Mouse (Mus musculus): ENCODE results near the gene Pgm5. TPM values are rescaled to one million over a fixed set of nuclear protein-coding genes. Genes with fewer than 3 reads are reported as not detected.

Pgm5 gene
- polyA plus RNA-seq, 1 experiment from 2014 or later: 0.17 TPM

DNA sequence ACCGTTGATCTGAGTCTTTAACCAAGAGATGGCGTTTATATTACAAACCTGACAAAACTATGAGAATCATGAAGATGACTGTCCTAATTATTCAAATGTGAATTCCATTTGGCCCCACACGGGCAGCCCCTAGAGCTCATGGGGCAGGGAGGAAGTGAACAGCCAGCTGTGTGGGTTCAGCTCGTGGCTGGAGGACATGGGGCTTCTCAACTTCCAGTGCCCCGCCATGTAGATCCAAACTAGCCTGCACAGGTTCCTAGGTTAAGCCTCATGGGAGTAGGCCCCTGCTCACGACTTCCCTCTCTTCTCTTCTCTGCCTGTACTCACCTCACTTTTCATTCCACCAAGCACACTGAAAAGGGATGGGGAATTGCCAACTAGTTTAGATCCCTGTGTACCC lies 173.3 kb downstream of the Pgm5 start:
- Histone ChIP-seq H3K27me3 (ENCODE audit: low read depth, poor library complexity, severe bottlenecking) (no peaks in the 10 kb centered on the region), H3K9me3 (replicated peaks) (no peaks in the 10 kb centered on the region), H3K27ac (replicated peaks) (no peak overlapping the region), H3K4me3 (no peak overlapping the region), H3K36me3 (no peaks in the 10 kb centered on the region), H3K4me1 (no peaks in the 10 kb centered on the region)
- 88% methylated on average over 6 of the region's 6 CpGs for WGBS
- no peak for DNase-seq (ENCODE audit: low spot score)

DNA sequence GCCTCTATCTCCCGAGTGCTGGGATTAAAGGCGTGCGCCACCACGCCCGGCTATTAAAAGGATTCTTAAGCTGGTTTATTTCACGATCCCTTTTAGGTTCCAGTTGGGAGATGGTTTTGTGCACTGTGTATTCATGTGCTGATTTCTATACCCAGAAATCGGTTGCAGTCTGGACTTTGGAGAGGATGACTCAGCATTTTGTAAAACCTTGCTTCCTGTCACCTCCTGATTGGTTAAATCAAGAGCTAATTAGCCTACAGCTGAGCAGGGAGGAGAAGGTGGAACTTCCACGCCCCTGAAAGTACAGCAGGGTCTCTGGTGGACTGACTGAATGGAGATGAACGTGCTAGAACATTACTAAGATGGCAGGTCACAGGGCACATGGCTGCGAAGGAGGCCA lies 175.2 kb downstream of the Pgm5 start:
- 91% methylated on average over 10 of the region's 10 CpGs for WGBS
- H3K27ac ChIP-seq (replicated peaks): no peak overlapping the region
- DNase-seq (ENCODE audit: low spot score): no peak
- no peaks in the 10 kb centered on the region for H3K4me1 ChIP-seq
- no peak overlapping the region for H3K4me3 ChIP-seq
- H3K27me3 ChIP-seq (ENCODE audit: low read depth, poor library complexity, severe bottlenecking): no peaks in the 10 kb centered on the region
- no peaks in the 10 kb centered on the region for H3K9me3 ChIP-seq (replicated peaks)
- no peaks in the 10 kb centered on the region for H3K36me3 ChIP-seq

DNA sequence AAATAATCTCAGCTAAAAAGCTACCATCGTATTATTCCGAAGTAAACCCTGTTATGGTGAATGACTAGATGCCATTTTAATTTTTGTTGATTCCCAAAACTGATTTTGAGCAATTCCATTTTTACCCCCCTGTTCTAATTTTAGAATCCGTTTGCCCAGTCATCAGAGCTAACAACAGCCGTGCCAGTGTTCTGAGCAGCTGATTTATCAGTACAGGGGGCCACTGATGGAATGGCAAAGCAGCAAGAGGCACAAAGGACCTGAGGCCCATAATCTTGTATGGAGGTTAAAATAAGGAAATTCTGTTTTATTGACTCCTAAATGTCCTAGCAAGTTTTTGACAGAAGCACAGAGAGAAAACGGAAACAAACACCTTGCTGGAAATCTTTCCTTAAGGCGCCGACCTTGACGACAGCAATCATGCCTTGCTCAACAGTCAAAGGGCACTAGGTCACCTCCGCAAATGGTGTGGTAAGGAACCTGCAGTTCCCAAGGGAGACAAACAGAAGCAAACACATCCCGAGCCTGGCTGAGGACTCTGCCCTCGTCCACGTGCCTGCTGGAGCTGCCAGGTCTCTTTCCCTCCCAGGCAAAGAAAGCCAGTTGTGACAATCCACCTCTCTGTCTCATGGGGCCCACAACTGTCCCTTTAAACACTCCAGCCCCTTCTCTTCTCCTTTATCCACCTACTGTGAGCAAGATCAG lies 178.5 kb downstream of the Pgm5 start:
- no peaks in the 10 kb centered on the region for H3K4me1 ChIP-seq
- H3K27me3 ChIP-seq (ENCODE audit: low read depth, poor library complexity, severe bottlenecking): no peaks in the 10 kb centered on the region
- DNase-seq (ENCODE audit: low spot score): no peak
- WGBS: 76% methylated on average over 12 of the region's 12 CpGs
- H3K9me3 ChIP-seq (replicated peaks): no peaks in the 10 kb centered on the region
- H3K4me3 ChIP-seq: no peak overlapping the region
- no peak overlapping the region for H3K27ac ChIP-seq (replicated peaks)
- no peaks in the 10 kb centered on the region for H3K36me3 ChIP-seq

DNA sequence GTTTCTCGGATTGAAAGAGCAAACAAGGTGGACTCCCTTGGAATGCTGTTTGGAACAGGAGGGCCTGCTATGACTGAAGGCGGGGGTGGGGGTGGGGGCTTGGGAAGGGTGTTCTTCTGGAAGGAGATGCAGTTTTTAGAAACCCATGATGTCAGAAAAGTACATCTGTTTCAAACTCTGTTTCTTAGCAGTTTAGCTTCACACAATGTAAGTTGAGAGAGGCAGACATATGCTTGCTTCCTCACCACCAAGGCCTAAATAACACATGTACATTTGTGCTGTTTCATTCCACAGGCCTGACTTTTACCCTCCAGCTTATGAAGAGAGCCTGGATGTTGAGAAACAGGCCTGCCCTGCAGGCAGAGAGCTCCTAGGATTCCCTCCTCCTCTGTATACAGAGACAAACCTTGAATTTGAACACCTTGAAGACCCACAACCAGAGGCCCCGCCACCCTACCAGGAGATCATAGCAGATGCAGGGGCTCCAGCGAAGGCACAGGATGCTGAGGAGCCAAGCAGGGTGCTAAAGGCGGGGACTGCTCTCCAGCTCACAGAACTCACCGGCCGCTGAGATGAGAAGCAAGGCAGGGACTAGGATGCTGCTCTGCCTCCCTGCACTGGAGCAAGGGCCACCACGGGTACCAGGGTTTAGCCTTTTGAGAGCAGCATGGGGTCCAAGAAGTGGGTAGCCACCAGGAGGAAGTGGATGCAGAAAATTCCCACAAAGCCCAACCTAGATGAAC lies 184.2 kb downstream of the Pgm5 start:
- no peak for DNase-seq (ENCODE audit: low spot score)
- no peaks in the 10 kb centered on the region for H3K9me3 ChIP-seq (replicated peaks)
- no peaks in the 10 kb centered on the region for H3K4me1 ChIP-seq
- no peaks in the 10 kb centered on the region for H3K36me3 ChIP-seq
- WGBS: 77% methylated on average over 8 of the region's 8 CpGs
- no peak overlapping the region for H3K27ac ChIP-seq (replicated peaks)
- no peaks in the 10 kb centered on the region for H3K27me3 ChIP-seq (ENCODE audit: low read depth, poor library complexity, severe bottlenecking)
- no peak overlapping the region for H3K4me3 ChIP-seq

DNA sequence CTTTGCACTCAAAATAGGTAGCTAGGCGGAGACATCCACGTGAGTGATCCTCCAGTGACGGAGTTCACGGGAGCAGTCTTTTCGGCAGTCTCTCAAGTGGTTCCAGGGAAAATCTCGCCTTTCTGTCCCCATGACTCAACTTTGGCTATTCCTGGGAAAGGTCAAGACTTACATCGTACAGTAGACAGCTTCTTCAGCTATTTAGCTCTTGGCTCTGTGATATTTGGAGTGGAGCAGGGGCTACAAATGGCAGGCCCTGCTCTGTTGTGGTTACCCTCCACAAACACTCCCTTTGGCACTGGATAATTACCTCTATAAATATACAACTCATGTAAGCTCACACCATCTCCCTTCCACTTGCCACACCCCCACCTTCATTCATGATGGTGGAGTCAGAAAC lies 185.2 kb downstream of the Pgm5 start:
- Histone ChIP-seq H3K9me3 (replicated peaks) (no peaks in the 10 kb centered on the region), H3K4me3 (no peak overlapping the region), H3K36me3 (no peaks in the 10 kb centered on the region), H3K4me1 (0 out of 2 replicates have a peak, but pooled peaks cover 3% of the 10 kb centered on the region), H3K27ac (replicated peaks) (no peak overlapping the region), H3K27me3 (ENCODE audit: low read depth, poor library complexity, severe bottlenecking) (no peaks in the 10 kb centered on the region)
- no peak for DNase-seq (ENCODE audit: low spot score)
- WGBS: 92% methylated on average over 7 of the region's 7 CpGs

DNA sequence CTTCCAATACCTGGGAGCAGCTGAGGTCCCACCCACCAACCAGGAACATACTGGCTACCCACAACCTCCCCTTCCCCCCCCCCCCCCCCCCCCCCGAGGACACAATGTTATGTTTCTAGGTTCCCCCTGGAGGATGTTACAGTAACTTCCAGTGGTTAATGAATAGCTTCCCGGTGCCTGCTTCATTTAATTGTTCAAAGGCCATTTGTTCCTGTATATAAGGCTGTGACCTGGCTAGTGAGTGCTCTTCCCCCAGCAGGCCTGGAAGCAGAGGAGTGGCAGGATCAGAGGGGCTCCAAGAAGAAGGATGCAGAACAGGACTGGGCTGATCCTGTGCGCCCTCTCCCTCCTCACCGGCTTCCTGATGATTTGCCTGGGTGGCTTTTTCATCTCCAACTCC lies 187.9 kb downstream of the Pgm5 start, which contains the start of gene Tmem252:
Tmem252 (plus strand) TSS at position 247 of the 400 bp plus-strand sequence.
- no peaks in the 10 kb centered on the region for H3K27me3 ChIP-seq (ENCODE audit: low read depth, poor library complexity, severe bottlenecking)
- H3K4me3 ChIP-seq: no peak within 1 kb of the TSS
- 0 out of 2 replicates have a peak, but pooled peaks cover 4% of the 10 kb centered on the region for H3K4me1 ChIP-seq
- no peak for DNase-seq (ENCODE audit: low spot score)
- no peaks in the 10 kb centered on the region for H3K36me3 ChIP-seq
- H3K9me3 ChIP-seq (replicated peaks): no peaks in the 10 kb centered on the region
- 77% methylated on average over 3 of the region's 4 CpGs for WGBS
- no peak within 1 kb of the TSS for H3K27ac ChIP-seq (replicated peaks)

DNA sequence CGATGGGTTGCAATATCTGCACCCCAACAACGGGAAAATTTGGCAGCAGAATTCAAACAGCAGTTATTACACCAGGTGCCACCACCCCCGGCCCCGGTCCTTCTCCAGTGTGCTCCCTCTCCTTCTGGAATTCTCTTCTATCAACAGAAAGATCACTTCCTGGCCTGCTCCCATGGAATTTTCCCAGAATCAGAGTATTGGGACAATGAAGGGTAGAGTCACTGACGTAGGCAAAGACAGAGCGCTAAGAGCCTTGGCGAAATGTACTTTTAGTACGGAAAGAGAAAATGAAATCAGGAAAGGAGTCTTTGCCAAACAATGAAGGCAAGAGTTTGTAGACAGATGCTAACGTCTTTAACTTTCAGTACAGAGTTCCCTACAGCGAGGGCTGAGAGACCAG lies 188.3 kb downstream of the Pgm5 start:
- H3K36me3 ChIP-seq: no peaks in the 10 kb centered on the region
- DNase-seq (ENCODE audit: low spot score): no peak
- WGBS: 90% methylated on average over 10 of the region's 10 CpGs
- H3K4me1 ChIP-seq: 0 out of 2 replicates have a peak, but pooled peaks cover 4% of the 10 kb centered on the region
- no peak overlapping the region for H3K27ac ChIP-seq (replicated peaks)
- H3K9me3 ChIP-seq (replicated peaks): no peaks in the 10 kb centered on the region
- H3K27me3 ChIP-seq (ENCODE audit: low read depth, poor library complexity, severe bottlenecking): no peaks in the 10 kb centered on the region
- H3K4me3 ChIP-seq: no peak overlapping the region

DNA sequence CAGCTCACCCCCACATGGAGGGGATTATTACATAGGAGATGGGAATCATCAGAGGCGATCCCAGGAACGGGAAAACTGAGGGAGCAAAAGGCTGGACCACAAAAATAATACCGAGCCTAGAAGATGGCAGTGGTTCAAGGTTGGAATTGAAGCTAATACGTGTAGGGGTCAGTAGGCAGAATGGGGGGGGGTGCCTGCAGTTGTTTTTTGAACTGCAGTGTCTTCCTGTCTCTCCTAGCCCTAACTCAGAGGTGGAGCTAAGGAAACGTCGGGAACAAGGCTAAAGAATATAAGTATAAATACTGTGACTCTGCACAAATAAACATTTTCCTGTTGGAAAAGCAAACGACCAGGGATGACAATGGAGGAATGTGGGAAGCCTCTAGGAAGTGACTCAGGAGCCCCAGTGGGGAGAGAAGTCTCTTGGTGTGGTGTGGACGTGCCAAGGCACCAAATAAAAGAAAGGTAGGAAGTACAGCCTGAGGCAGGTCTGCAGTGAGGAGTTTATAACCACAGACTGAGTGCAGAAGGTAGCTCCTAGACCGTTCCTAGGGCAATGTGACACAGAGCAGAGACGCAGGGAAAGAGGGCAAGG lies 189.2 kb downstream of the Pgm5 start:
- H3K4me3 ChIP-seq: no peak overlapping the region
- H3K36me3 ChIP-seq: no peaks in the 10 kb centered on the region
- DNase-seq (ENCODE audit: low spot score): no peak
- no peak overlapping the region for H3K27ac ChIP-seq (replicated peaks)
- no peaks in the 10 kb centered on the region for H3K9me3 ChIP-seq (replicated peaks)
- no peaks in the 10 kb centered on the region for H3K27me3 ChIP-seq (ENCODE audit: low read depth, poor library complexity, severe bottlenecking)
- H3K4me1 ChIP-seq: 0 out of 2 replicates have a peak, but pooled peaks cover 4% of the 10 kb centered on the region
- 75% methylated on average over 10 of the region's 10 CpGs for WGBS

DNA sequence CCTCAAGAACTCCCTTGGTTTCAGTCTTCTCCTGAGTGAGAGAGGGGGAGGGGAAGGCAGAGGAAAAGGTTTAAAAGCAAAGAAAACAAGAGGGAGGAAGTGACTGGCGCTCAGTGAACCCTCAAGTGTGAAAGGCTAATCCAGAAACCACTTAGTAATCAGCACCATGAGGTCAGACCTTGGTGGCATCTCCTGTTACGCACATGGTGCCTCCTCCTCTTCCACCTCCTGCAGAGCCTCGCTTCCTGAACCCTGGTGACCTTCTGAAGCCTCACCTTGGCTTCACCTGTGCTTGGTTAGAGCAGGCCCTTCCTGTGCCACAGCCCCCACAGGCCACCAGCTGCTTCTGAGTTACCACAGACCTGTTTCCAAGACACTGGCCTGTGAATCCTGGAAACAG lies 190.1 kb downstream of the Pgm5 start:
- no peak overlapping the region for H3K4me3 ChIP-seq
- 53% methylated on average over 3 of the region's 3 CpGs for WGBS
- H3K36me3 ChIP-seq: no peaks in the 10 kb centered on the region
- no peaks in the 10 kb centered on the region for H3K9me3 ChIP-seq (replicated peaks)
- no peak for DNase-seq (ENCODE audit: low spot score)
- no peaks in the 10 kb centered on the region for H3K27me3 ChIP-seq (ENCODE audit: low read depth, poor library complexity, severe bottlenecking)
- no peak overlapping the region for H3K27ac ChIP-seq (replicated peaks)
- H3K4me1 ChIP-seq: 0 out of 2 replicates have a peak, but pooled peaks cover 4% of the 10 kb centered on the region

DNA sequence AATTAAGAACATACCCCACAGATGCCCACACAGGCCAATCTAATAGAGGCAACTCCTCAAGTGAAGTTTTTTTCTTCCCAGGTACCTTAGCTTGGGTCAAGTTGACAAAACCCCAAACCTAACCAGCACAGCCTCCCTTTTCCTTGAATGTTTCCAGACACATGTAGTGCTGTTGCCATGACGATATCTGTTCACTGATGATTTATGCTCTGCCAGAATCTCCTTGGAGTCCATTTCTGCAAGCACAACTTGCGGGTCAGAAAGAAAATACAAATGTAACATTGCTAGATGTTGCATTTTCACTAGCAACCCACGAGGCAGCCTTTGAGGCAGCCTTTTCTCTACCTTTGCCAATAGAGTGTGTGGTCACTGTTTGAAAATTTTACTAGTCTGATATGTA lies 194.1 kb downstream of the Pgm5 start:
- Histone ChIP-seq H3K36me3 (no peaks in the 10 kb centered on the region), H3K27me3 (ENCODE audit: low read depth, poor library complexity, severe bottlenecking) (no peaks in the 10 kb centered on the region), H3K4me3 (no peak overlapping the region), H3K27ac (replicated peaks) (no peak overlapping the region), H3K4me1 (0 out of 2 replicates have a peak, but pooled peaks cover 4% of the 10 kb centered on the region), H3K9me3 (replicated peaks) (no peaks in the 10 kb centered on the region)
- 84% methylated on average over 3 of the region's 3 CpGs for WGBS
- no peak for DNase-seq (ENCODE audit: low spot score)

DNA sequence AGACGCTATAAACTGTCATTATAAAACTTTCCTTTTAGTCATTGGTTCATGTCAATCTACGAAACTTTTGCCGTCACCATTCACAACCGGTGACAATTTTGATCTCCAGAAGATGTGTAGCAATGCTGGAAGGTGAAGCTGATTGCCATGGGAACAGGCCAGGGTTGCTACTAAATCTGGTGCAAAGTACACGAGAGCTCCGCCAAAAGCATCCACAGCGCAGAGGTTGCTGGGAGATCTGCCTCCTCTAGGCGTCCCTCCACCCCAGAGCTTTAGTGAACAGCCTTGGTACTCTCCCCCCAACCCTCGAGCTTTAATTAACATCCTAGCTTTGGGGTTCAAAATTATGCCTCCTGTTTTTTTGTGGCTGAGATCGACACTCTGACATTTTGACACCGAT lies 195.9 kb downstream of the Pgm5 start:
- no peak overlapping the region for H3K4me3 ChIP-seq
- 81% methylated on average over 11 of the region's 11 CpGs for WGBS
- H3K27ac ChIP-seq (replicated peaks): no peak overlapping the region
- no peak for DNase-seq (ENCODE audit: low spot score)
- no peaks in the 10 kb centered on the region for H3K27me3 ChIP-seq (ENCODE audit: low read depth, poor library complexity, severe bottlenecking)
- no peaks in the 10 kb centered on the region for H3K9me3 ChIP-seq (replicated peaks)
- H3K36me3 ChIP-seq: no peaks in the 10 kb centered on the region
- H3K4me1 ChIP-seq: no peaks in the 10 kb centered on the region

DNA sequence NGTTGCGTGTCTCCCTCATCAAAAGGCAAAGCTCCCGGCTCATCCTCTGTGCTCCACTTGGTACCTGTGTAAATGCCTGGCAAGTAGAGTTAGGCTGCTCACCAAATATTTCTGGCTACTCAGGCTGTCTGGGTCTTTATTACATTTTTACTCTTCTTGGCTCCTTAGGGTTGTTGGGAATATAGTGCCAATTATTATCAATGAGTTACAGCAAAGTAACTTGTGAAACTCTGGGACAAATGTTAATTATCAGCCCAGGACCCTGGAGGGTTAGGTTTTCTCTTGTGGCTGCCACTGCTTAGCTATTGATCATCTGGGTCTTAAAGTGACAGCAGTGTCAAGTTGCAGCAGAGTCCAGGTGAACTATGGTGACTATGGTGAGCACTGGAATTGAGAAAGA lies 199.3 kb downstream of the Pgm5 start:
- Histone ChIP-seq H3K4me1 (peaks cover 6% of the 10 kb centered on the region), H3K4me3 (no peak overlapping the region), H3K27ac (replicated peaks) (no peak overlapping the region), H3K36me3 (no peaks in the 10 kb centered on the region), H3K9me3 (replicated peaks) (no peaks in the 10 kb centered on the region), H3K27me3 (ENCODE audit: low read depth, poor library complexity, severe bottlenecking) (no peaks in the 10 kb centered on the region)
- WGBS: 94% methylated on average over 2 of the region's 2 CpGs
- DNase-seq (ENCODE audit: low spot score): no peak

DNA sequence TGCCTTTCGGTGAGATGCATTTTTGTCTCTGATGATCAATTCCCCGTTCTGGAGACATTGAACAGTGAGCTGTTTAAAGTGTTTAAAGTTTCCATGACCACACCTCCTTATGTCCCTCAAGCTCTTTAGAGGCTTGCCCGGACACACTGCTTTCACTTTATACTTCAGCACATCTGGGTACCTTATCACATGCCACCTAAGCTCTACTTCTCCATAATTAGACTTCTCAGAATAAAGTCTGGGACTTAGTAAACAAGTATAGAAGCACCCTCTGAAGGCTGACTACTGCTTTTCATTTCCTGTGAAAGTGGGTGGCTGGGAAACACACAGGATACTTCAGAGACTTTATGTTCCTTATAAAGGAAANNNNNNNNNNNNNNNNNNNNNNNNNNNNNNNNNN lies 204.7 kb downstream of the Pgm5 start:
- no peak overlapping the region for H3K27ac ChIP-seq (replicated peaks)
- no peak overlapping the region for H3K4me3 ChIP-seq
- DNase-seq (ENCODE audit: low spot score): no peak
- no peaks in the 10 kb centered on the region for H3K9me3 ChIP-seq (replicated peaks)
- 88% methylated on average over 3 of the region's 3 CpGs for WGBS
- no peaks in the 10 kb centered on the region for H3K27me3 ChIP-seq (ENCODE audit: low read depth, poor library complexity, severe bottlenecking)
- H3K4me1 ChIP-seq: peaks cover 13% of the 10 kb centered on the region
- H3K36me3 ChIP-seq: no peaks in the 10 kb centered on the region
